Mouse (Mus musculus): ENCODE data around the gene Ice2.

The Ice2 gene

GRCm38 (mm10) chr9:69463046-69463445 lies 65.3 kb downstream of the Ice2 start:
- DNase-seq, result no peak

DNA sequence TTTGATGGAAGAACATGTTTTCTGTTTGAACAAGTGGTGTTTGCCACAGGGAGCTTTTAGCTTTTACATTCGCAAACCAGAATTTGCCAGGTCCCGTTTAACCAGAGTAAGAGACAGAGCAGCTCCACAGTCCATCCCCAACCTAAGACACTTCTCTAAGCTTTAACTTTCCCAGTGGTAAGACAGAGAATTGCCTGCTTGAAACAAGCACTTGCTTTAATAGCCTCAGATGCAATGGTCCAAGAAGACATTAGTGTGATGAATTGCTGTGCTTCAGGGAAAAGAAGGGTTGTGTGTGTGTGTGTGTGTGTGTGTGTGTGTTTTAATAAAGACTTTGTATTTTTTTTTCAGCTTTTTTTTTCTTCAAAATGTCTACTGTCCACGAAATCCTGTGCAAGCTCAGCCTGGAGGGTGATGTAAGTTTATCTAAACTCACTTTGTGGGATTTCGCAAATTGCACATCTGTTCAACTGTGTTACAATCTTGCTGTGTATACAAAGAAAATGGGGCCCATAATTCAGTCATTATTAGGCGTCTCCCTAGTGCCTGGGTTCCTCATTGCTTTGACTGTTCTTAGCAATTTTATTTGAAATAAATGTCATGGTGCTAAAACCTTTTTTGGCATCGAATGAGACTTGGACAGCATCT lies 66.5 kb downstream of the Ice2 start:
- DNase-seq, result no peak

GRCm38 (mm10) chr9:69466098-69466497 lies 68.4 kb downstream of the Ice2 start:
- DNase-seq, result no peak

- no peak for DNase-seq
Measured at GRCm38 (mm10) chr9:69467310-69467939, 69.7 kb downstream of the Ice2 start.

DNA sequence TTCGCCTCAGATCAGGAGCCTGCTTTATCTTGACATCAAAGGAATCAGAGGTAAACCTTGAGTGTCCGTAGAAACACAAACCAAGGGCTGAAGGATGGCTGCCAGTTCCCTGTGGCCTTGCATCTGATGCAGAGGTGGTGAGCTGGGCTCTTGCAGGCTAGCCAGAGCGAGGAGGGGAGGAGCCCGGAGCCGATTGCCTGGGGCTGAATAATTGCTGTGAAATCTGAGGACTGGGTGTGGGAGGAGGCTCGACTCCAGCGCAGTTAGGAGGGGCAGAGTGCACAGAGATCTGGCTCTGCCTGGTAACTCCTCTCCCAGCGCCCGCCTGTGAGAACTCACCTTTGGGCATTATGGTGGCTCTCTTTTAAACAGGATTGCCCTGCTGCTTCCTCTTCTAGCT lies 71.3 kb downstream of the Ice2 start:
- DNase-seq, result no peak

DNA sequence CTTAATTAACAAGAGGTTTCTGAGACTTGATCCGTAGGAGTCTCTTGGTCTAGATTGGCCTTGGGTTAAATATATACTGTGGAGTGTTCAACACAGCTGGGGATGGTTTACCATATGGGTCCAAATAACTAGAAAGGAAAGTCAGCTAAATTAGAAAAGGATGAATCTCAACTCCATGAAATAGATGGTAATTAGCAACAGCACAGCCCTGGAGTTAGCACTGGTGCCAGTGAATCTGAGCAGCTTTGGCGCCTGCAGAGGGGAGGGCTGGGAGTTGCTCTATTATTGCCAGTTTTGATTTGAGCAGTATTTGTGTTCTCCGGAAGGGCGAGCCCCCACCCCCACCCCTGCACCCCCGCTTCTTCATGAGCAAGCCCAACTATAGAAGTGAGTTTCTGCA lies 72.7 kb downstream of the Ice2 start:
- no peak for DNase-seq

- peak; percentile 25 for DNase-seq
Measured at GRCm38 (mm10) chr9:69470921-69471320, 73.2 kb downstream of the Ice2 start.

DNA sequence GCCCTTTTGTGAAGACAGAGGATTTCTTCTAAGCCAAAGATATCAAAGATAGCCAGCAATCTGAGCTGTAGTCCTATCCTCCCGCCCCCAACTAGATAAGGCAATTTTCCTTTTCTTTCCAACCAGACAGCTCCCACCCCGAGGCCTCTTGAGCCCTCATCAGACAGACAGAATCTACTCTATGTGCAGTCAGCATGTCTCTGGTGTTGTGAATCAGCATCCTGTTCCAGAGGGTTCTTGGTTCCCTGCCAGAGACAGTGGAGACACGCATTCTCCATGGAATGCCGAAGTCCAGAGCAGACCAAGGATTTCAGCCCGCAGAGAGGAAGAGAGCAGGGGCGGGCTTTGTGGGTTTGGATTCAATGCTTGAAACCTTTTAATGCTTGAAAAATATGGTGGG lies 75.0 kb downstream of the Ice2 start:
- peak; percentile 83 for DNase-seq

- DNase-seq, result no peak
Measured at GRCm38 (mm10) chr9:69475873-69476272, 78.2 kb downstream of the Ice2 start.

DNA sequence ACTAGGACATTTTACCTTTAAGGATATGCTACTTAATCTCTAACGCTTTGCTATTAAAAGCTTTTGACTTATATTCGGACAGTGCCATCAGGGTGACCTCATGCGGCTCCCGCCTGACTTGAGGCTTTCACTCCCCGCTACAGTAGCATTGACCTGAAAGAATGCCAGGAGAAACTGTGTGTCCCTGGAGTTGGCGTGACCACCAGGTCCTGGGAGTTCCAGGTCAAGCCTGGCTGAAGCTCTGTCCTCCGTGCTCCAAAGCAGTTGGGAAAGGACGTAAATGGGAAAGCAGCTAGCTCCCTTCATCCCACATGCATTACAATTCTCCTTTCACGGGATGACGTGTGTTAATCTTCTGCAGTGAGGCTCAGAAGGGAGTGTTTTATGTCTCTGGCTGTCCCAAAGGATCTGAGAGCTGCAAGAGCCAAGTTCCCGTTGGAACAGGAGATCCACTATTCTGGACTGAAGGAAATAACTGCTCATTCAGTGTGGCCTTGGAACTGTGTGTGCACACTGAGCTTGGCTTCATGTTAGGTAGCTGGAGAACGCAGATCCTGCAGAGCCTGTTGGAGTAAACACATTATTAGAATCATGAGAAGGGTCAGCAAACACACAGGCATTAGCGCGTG lies 79.6 kb downstream of the Ice2 start:
- no peak for DNase-seq

GRCm38 (mm10) chr9:69477824-69478222 lies 80.1 kb downstream of the Ice2 start:
- no peak for DNase-seq

DNA sequence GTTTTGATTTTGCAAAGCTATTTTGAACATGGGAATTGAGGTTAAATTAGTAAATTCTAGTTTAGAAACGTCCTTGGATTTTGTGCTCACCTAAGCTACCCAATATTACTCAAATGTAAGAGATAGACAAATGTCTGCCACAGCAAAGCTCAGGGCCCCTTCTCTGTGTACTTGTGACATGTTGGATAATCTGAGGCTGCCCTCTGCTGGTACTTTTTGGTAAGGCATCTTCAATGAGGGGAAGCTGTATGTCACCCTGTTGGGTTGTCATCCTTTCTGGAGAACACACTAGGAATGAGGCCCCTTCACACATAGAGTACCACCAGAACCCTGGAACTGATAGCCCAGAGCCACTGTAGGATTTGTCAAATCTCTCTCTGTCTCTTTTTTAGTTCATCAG lies 82.6 kb downstream of the Ice2 start:
- peak; percentile 91 for DNase-seq
